Mouse (Mus musculus) G1E-ER4 (cell line): ENCODE data around the gene Rnf183. TPM values are rescaled to one million over a fixed set of nuclear protein-coding genes. Genes with fewer than 3 reads are reported as not detected.

Experiments used
- GATA1 ChIP-seq: IDR thresholded peaks from one replicate; pipeline ENCODE4 v1.8.0; 2012; ENCODE audit warnings: low read length, inconsistent platforms
- polyA plus RNA-seq: library from polyadenylated mRNA; stranded (reverse); fragments of >175 nt; gene quantifications from 2 replicates; pipeline ENCODE4 v1.2.3, GENCODE M21; 2012

Gene Rnf183
- polyA plus RNA-seq, 1 experiment, result not detected

- no peak for TF ChIP-seq GATA1
Observed at GRCm38 (mm10) chr4:62406133-62406532, 28.9 kb downstream of the Rnf183 start.

DNA sequence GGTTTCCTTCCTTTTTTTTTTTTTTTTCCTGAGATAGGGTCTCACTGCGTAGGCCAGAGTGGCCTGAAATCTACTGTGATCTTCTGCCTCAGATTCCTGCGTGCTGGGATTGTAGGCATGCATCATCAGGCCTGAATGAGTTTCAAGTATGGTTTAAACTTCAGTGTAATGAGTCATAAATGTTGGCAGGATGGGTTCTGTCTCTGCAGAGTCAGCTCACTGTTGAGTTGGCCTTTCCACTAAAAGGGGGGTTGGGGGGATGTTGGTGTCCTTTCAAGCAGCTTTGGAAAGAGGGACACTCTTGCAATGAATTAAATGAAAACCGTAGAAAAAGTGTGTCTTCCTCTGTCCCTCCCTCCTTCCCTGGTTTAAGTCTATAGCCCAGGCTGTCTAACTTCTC, 36.1 kb downstream of the Rnf183 start:
- TF ChIP-seq GATA1, result no peak

- no peak for TF ChIP-seq GATA1
Observed at GRCm38 (mm10) chr4:62397616-62398365, 37.3 kb downstream of the Rnf183 start.

GRCm38 (mm10) chr4:62395806-62396205, 39.2 kb downstream of the Rnf183 start:
- TF ChIP-seq GATA1, result no peak

DNA sequence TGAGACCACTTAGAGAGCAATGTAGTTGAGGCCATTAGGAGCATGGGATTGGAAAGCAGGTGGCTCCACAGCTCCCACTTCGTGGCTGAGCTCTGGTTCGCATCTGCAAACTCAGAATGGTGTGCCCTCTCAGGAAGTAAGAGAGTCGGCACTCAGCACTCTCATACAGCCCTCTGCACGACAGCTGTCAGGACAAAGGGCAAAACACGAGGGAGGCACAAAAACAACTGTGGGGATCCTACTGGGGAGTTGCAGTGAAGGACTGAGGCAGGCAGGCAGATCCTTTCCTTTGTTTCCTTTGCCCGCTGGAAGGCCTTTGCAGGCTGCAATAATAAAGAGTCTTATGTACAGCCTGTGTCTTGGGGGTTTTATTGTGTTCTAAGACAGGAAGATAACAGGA, 41.6 kb downstream of the Rnf183 start:
- no peak for TF ChIP-seq GATA1

DNA sequence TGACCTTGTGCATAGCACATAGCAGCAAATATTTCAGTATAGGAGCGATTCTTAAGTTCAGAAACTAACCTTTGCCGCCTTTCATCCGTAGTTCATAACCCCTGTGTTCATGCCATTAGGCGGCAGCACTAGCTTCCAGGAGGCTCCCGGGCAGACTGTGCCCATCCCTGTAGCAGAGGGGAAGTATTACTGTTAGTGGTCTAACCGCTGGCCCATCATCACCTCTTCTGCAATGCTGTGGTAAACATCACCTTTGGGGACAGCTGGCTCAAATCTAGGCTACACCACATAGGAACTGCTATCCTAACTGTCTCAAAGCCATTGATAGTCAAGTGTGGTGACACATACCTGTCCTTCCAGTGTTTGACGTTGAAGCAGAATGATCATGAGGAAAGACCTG, 43.2 kb downstream of the Rnf183 start:
- no peak for TF ChIP-seq GATA1

DNA sequence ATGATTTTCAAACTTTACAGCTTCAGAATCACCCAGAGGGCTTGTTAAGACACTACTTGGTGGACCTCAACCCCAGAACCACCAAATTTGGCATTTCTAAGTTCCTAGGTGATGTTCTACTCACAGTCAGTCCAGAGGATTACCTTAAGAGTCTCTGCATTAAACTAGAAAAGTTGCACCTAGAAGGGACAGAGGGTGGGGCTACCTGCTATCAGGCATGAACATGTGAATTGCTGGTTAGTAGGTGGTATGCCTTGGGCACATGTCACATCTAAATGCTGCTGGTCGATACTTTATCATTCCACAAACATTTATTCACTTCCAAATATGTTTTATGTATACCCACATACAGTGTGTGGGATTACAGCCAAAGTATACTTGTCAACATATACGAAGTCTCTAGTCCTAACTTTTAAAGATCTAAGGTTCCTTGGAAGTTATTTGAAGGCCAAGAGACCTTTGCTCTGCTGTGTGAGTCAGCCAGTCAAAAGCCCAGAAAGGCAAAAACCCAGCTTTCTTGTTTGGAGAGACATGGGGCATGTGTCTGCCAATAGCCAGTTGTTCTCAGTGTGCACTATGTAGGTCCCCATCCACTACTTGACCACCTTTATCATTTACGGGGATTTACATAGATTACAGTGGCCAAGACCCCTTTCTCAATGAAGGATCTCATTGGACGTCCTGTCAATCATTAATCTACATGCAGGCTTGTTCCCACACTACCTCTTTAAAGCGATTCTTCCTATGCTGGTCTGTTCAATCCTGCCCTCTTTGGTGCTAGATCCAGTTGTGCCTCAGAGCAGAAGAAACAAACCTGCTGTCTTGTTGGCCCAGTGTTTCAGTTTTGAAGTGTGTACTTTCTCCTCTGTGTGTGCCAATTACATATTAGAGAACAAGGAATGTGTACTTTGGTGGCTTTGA, 45.2 kb downstream of the Rnf183 start:
- TF ChIP-seq GATA1, result no peak

- TF ChIP-seq GATA1, result no peak
Observed at GRCm38 (mm10) chr4:62385439-62385838, 49.6 kb downstream of the Rnf183 start.

DNA sequence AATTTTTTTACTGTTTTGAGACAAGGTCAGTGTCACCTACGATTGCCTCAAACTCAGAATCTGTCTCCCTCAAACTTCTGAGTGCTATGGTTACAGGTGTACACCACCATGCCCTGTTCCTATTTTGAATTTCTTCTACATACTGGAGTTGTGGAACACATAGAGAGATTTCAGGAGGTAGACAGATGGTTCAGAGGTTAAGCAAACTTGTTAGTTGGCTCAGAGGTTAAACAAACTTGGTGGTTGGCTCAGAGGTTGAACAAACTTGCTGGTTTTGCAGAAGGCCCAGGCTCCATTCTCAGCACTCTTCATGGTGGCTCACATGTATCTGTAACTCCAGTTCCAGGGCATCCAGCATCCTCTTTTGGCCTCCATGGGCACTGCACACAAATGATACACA, 50.9 kb downstream of the Rnf183 start:
- no peak for TF ChIP-seq GATA1

DNA sequence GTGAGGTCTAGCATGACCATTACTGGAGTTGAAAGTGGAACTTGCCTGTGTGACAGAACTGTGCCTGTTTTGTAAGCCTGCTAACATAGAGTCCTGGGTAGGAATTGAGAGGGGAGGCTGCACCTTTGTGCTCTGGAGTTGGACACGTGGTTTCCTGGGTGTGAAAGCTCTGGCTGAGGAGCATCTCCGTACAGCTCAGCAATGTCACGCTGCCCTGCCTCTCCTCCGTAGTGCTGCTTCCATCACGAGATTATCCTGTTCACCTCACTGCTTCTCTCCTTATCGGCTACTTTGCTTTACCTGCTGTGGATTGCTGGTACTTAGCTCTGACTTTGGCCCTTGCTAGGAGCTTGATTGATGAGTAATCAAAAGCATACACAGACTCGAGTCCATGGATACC, 51.3 kb downstream of the Rnf183 start:
- no peak for TF ChIP-seq GATA1

- TF ChIP-seq GATA1, result peak; percentile 55
Observed at GRCm38 (mm10) chr4:62383207-62383606, 51.8 kb downstream of the Rnf183 start.

DNA sequence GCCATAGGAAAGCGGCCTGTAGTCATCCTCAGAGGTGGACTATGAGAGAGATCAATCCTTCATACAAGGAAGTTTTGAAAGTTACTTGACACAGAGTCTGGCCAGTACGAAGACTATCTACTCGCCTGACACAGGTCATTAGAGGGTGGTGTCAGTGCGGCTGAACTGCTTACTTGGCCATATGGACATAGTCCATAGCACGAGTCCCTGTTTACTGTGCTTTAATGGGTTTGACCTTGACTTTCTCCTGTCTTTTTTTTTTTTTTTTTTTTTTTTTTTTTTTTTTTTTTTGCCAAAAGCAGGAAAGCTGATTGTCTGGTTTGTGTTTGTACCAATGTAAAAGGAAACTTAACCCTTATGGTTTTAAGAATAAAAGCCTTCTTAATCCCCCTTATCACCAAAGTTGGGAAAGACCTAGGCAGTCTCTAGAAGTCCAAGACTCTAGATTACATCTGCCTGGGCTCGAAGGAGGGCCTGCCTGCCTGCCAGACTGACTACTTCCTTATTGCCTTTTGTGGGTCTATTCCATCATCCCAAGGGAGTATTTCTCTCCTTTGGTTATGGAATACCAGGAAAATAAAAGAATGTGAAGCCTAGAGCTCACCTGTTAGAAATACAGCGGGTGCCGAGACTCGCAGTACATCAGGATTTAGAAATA, 55.2 kb downstream of the Rnf183 start:
- no peak for TF ChIP-seq GATA1

Other genes with a start within 250 kb of the Rnf183 start
- gene Zfp37, start 204.2 kb downstream of the Rnf183 start, polyA plus RNA-seq, result not detected in 2 replicates
- 0.11 and 0.18 TPM in 2 replicates for gene Slc31a2, start 172.7 kb downstream of the Rnf183 start, polyA plus RNA-seq
- 15.9 and 16.5 TPM in 2 replicates for gene Fkbp15, start 74.7 kb downstream of the Rnf183 start, polyA plus RNA-seq
- 2.6 and 3.4 TPM in 2 replicates for gene Slc31a1, start 74.5 kb downstream of the Rnf183 start, polyA plus RNA-seq
- 7.5 and 50.0 TPM in 2 replicates for gene Cdc26, start 26.6 kb downstream of the Rnf183 start, polyA plus RNA-seq
- gene Prpf4, start 26.5 kb downstream of the Rnf183 start, polyA plus RNA-seq, result 1.9 and 3.8 TPM in 2 replicates
- 0.30 and 0.59 TPM in 2 replicates for gene Wdr31, start 35.6 kb upstream of the Rnf183 start, polyA plus RNA-seq
- gene Bspry, start 44.8 kb upstream of the Rnf183 start, polyA plus RNA-seq, result 0.03 TPM in 1 of 2 replicates, not detected in the other
- gene Hdhd3, start 68.2 kb upstream of the Rnf183 start, polyA plus RNA-seq, result 3.7 and 5.4 TPM in 2 replicates
- gene Alad, start 84.7 kb upstream of the Rnf183 start, polyA plus RNA-seq, result 478 and 558 TPM in 2 replicates
- 45.1 and 53.6 TPM in 2 replicates for gene Pole3, start 89.8 kb upstream of the Rnf183 start, polyA plus RNA-seq
- gene 4933430I17Rik, start 90.1 kb upstream of the Rnf183 start, polyA plus RNA-seq, result not detected in 2 replicates
- not detected in 2 replicates for gene Rgs3, start 124.6 kb upstream of the Rnf183 start, polyA plus RNA-seq